Mouse (Mus musculus): ENCODE data around the gene Prpf8.
A peak's percentile ranks its signal among the peaks of the same experiment; 100 is the strongest.

The Prpf8 gene

DNA sequence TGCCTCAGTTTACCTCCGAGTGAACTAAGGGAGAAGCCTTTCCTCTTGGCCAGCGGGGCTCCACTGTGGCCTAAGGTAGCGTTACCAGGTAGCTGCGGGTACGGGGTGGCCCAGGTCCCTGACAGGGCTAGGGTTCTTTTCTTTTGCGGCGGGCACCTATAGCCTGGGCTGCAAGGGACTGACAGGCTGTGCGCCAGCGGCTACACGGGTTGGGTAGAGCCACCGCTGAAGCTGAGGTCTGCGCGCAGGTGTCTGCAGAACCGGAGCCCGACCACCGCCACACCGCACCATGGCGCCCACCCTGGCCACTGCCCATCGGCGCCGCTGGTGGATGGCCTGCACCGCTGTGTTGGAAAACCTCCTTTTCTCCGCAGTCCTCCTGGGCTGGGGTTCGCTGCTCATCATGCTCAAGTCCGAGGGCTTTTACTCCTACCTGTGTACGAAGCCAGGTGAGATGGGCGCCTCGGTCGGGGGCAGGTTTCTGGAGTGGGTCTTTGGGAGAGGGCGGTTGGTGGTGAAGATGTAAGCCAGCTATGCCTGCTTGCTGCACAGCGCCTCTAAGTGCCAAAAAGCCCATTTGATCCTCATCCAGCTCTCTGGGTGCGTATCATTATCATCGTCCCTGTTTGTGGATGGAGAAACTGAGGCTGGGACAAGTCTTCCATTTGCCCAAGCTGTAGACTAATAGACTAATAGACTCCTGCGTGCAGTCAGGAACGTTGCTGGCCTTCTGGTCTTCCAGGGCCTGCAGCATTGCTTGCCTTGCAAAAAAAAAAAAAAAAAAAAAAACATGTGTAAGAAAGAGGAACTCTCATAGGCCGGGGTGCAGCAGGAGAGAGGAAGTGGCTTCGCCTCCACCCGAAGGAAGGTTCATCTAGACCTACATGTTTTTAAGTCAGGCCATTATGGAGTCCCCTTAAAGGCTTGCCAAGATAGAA is 46.0 kb downstream of the Prpf8 start:
- DNase-seq (ENCODE audit: extremely low spot score, low spot score): peak; percentile 44

DNA sequence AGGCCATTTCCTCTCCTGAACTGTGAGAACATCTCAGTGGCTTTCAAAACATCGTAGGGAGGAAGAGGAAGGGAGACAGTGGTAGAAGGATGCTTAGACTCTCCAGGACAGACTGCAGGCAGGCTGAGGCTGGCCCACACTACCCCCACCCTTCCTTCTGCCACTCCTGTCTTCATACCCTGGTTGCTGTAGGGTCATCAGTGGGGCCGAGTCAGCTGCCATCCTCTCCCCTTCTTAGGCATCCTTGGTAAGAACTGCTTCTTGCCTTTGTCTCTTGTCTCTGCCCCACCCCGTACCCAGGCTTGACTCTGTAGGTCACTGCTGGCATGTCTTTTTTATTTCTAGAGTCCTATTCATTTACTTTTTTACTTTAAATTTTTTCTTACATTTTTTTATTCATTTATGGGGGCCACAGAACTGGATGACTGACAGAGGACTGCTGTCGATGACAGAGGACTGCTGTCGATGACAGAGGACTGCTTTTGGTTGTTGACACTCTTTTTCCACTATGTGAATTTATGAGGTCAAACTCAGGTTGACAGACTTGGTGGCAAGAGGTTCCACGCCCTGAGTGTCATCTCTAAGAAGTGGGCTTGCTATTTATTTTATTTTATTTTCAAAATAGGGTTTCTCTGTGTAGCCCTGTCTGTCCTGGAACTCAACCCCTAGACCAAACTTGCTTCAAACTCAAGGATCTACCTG is 46.8 kb downstream of the Prpf8 start:
- DNase-seq (ENCODE audit: extremely low spot score, low spot score): no peak

GRCm38 (mm10) chr11:75534286-75535033 is 47.8 kb downstream of the Prpf8 start:
- DNase-seq (ENCODE audit: extremely low spot score, low spot score): no peak

- no peak for DNase-seq (ENCODE audit: extremely low spot score, low spot score)
These were observed 48.6 kb downstream of the Prpf8 start for GRCm38 (mm10) chr11:75535106-75535795.

- no peak for DNase-seq (ENCODE audit: extremely low spot score, low spot score)
These were observed 49.8 kb downstream of the Prpf8 start for GRCm38 (mm10) chr11:75536255-75537024.

DNA sequence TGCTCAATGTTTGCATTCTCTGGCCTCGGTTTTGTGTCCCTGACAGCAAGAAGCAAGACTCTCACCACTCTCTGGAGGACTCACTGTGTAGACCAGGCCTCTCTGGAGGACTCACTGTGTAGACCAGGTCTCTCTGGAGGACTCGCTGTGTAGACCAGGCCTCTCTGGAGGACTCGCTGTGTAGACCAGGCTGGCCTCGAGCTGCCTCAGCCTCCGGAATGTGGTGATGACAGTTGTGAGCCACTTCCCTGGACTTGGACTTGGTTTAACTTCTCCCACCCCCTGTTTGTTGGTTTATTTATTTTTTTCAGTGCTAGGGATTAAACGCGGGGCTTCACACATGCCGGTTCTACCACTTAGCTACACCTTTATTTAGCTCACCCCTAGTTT is 50.4 kb downstream of the Prpf8 start:
- no peak for DNase-seq (ENCODE audit: extremely low spot score, low spot score)

DNA sequence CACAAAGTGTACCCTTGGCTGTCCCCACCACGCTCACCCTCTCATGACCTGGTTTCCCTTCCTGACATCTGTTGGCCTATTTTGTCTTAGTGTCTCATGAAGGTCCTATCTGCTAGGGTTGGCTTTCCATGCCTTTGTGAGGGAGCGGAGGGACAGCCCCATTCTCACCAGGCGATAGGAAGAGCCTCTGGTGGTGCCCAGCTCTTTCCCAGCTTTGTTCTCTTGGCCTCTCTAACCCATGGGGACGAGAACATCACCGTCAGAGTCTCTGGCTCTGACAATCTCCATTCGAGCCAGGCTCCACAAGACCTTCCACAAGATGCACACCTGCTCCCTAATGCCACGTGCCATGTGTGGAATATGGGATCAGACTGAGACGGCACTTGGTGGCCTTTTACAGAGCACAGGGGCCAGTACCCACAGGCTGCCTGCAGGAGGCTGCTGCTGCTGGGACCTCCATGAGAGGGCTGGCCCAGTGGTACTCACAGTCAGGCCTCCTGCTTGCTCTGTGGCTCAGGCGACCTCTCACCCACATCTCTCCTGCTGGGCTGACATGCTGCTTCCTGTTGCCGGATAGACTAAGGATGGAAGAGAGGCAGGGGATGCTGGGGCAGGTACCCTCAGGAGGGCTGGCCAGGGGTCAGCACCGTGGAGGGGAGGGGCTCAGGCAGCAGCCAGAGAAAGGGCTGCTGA is 51.0 kb downstream of the Prpf8 start:
- DNase-seq (ENCODE audit: extremely low spot score, low spot score): no peak

DNA sequence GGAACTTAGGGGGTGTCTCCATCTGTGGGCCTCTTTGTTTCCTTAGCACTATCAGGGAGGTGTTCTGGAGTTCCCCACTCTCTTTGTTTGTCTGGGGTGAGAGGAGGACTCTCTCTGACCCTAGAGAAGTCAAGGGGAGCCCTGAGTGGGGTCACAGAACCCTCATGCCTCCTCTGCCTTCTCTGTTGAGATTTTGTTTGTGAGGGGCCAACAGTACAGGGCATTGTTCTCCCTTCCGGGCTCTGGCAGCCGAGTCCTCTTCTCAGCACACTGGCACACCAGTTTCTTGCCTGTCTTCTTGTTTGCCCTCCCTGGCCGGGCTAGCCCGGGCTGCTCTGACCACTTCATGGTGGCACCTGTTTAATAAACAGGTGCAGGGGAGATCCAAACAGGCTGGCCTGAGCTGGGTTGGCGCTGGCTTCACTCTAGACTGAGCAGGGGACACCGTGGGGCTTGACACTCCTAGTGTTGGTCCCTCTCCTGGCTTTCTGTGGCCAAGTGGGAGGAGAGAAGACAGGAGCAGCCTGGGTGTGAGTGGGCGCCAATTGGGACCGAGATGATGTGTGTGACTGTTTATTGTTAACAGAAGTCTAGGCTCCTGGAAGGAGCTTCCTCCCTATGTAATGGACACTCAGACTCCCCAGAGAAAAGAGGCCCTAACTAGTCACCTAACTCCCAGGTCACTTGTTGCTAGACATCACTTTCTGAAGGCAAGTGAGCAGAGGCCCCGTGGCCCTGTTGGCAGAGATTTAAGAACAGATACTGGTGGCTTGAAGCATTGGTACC is 51.8 kb downstream of the Prpf8 start:
- DNase-seq (ENCODE audit: extremely low spot score, low spot score): no peak

DNA sequence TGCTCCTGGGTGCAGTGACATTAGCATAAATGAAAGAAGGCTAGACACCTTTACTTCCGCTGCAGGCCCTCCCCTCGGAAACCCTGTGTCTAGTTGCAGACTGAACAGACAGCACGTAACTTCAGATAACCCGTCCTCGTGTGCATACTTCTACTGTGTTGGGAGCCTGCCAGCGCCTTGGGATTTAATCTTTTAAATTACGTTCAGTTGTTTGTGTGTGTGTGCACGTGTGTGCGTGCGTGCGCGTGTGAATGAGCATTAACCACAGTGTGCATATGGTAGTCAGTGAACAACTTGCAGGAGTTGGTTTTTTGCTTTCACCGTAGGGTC is 52.3 kb downstream of the Prpf8 start:
- DNase-seq (ENCODE audit: extremely low spot score, low spot score): no peak

DNA sequence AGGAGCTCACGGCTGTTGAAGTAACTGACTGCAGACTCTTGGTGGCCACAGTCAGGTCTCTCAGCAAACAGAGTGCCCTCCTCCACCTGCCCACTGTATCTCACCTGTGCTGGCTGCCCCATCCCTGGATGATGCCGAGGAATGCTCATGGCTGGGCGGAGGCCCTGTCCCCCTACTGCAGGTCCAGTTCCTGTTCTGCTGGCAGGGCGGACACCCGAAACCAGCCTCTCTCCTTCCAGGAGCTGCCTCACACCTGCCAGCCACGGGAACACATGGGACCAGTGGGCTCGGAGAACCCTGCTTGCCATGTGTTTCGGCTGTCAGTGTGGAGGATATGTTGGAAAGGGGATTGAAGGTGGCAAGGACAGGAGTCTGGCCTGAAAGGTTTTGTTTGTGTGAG is 53.6 kb downstream of the Prpf8 start:
- no peak for DNase-seq (ENCODE audit: extremely low spot score, low spot score)

DNA sequence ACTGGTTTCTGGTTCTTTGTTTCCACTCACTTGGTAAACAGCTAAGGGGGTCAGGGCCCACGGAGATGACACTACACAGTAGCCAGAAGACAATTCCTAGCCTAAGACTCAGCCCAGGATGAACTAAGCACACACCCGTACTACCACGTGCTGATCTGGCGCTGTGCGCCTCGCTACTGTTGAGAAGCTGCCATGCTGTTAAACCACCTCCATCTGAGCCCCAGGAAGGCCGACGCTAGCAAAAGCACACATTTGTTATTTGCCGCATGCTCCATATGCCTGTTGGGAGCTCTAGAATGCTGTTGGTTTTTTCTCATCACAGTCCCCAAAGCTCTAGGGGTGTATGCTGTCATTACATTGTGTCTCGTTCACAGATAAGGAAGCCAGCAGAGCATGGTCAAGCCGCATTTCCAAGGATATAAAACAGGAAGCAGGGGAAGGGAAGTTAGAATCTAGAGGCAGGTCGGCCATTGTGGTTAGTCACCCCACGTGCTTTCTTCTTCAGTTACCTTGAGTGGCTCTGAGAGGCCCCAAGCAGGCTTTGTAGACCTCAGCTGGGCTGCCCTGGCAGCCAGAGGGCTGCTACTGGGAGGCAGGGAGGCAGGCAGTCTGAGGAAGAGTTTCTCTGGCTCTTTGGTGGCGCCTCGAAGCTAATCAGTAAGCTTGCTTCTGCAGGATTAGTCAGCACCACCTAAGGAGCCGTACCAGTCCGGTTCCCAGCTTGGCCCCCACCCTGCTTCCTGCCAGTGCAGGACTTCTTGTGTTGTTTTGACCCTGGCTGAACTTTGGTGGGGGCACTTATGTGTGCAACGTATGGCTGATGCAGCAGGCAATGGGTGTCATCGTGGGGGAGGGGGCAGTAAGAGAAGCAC is 54.3 kb downstream of the Prpf8 start:
- no peak for DNase-seq (ENCODE audit: extremely low spot score, low spot score)

DNA sequence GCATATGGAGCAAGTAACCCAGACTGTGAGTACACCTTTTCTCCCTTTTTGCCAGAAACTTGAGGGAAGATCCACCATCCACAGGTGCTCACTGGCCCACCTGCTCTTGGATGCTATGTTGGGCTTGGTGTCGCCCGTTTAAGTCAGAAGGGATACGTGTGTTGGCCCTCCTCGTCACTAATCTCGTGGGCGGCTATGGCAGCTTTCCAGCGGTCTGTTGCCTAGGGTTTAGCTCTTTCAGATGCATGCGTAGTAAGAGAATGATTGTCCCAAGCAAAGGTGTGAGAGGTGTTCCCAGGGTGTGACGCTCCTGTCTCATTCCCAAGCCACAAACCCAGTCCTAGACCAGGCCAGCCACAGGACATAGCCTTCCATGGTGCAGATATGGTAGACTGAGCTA is 58.1 kb downstream of the Prpf8 start:
- no peak for DNase-seq (ENCODE audit: extremely low spot score, low spot score)

- DNase-seq (ENCODE audit: extremely low spot score, low spot score): no peak
These were observed 59.4 kb downstream of the Prpf8 start for GRCm38 (mm10) chr11:75546057-75546456.

- DNase-seq (ENCODE audit: extremely low spot score, low spot score): no peak
These were observed 63.1 kb downstream of the Prpf8 start for GRCm38 (mm10) chr11:75549658-75550111.

DNA sequence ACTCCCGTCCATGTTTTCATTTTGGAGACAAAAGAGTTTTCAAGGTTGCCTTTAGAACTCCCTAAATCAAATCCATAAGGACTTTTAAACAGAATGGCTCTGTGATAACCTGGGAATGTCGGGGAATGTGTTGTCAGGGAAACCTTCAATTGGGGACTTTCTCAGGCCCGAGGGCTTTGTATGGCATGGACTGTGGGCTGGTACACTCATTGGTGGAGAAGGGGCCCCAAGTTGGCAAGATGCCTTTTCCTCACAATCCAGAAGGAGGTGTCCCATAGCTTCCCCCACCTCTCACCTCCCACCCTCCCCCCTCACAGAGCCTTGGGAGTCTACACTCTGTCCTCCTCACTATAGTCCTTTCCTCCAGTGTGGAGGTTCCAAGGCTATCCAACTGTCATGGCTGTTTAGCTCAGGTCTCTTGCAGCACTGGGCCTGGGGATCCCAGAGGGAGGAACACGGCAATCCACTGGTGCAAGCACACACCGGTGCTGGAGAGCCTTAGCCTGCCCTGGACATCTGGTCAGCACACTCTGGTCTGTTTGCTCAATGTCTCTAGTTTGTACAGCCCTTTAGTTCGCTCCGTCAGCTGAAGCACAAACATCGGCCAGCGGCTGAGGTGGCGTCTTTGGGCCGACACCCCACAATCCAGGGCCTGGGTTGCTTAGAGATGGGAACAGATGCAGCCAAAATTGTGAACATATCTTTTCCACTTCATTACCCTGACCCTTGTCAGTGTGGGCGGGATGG is 63.8 kb downstream of the Prpf8 start:
- DNase-seq (ENCODE audit: extremely low spot score, low spot score): no peak

- DNase-seq (ENCODE audit: extremely low spot score, low spot score): no peak
These were observed 64.7 kb downstream of the Prpf8 start for GRCm38 (mm10) chr11:75551321-75551720.

DNA sequence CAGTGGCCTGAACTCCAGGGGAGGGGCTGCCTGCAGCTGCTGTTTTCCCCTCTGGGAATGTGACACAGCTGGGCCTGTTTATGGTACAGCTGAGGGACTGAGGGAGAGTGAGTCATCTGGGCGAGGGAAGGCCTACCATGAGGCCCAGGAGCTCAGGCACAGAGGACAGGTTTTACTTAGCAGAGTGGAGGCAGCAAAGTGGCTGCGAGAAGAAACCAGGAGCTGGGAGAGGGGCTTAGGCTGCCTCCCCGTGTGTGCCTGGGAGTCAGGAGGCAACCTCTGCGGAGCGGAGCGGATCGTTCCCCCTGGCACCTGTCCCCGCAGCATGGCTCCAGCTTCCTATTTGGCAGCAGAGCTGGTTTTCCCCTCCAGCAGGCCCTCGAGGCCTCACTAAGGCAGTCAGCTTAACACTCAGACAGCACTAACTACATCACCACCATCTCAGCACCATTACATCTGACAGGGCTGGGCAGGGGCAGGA is 65.4 kb downstream of the Prpf8 start:
- no peak for DNase-seq (ENCODE audit: extremely low spot score, low spot score)
